Mouse (Mus musculus) heart, adult 2 months (tissue): Measurements from ENCODE around the gene Gm45021. TPM values are rescaled to one million over a fixed set of nuclear protein-coding genes. Genes with fewer than 3 reads are reported as not detected.

Source experiments
- DNase-seq, 2 experiments: peaks; one replicate each; pipeline ENCODE4 v3.0.0; 2021
- H3K27ac ChIP-seq: fragments of 200-600 bp; 2 replicates; pipeline ENCODE4 v1.8.1; 2022
- H3K27me3 ChIP-seq: fragments of 200-500 bp; 2 replicates; pipeline ENCODE4 v1.6.1; 2012; ENCODE audit warnings: mild to moderate bottlenecking, low read length, inconsistent platforms, mixed read lengths; ENCODE audit not compliant: control insufficient read depth, insufficient read depth
- H3K36me3 ChIP-seq: fragments of 200-500 bp; 2 replicates; pipeline ENCODE4 v1.6.1; 2012; ENCODE audit warnings: low read length, inconsistent platforms; ENCODE audit not compliant: control insufficient read depth, insufficient read depth
- H3K4me1 ChIP-seq: fragments of 200-500 bp; 2 replicates; pipeline ENCODE4 v1.6.1; 2011; ENCODE audit warnings: low read length; ENCODE audit not compliant: control insufficient read depth, insufficient read depth
- H3K4me3 ChIP-seq: fragments of 200-600 bp; 2 replicates; pipeline ENCODE4 v1.8.1; 2022
- H3K79me2 ChIP-seq: fragments of 200-500 bp; replicated peaks from 2 replicates; pipeline ENCODE4 v1.6.1; 2012; ENCODE audit warnings: mild to moderate bottlenecking, inconsistent platforms, low read length, moderate library complexity, mixed read lengths; ENCODE audit not compliant: control insufficient read depth, insufficient read depth
- H3K9ac ChIP-seq: fragments of 200-500 bp; 2 replicates; pipeline ENCODE4 v1.6.1; 2012; ENCODE audit warnings: low read depth, mild to moderate bottlenecking, control low read depth, inconsistent platforms, low read length, mixed read lengths
- CTCF ChIP-seq: fragments of 200-600 bp; IDR thresholded peaks from 2 replicates; pipeline ENCODE4 v1.8.1; 2022; ENCODE audit warnings: antibody characterized with exemption, mild to moderate bottlenecking, moderate library complexity
- EP300 ChIP-seq: fragments of 200-500 bp; IDR thresholded peaks from 2 replicates; pipeline ENCODE4 v1.6.1; 2011; ENCODE audit warnings: low read depth, low read length, control low read depth; ENCODE audit not compliant: insufficient read depth
- POLR2A ChIP-seq: fragments of 200-500 bp; IDR thresholded peaks from 2 replicates; pipeline ENCODE4 v1.6.1; 2011; ENCODE audit warnings: mild to moderate bottlenecking, low read depth, low read length, control low read depth; ENCODE audit not compliant: insufficient read depth
- WGBS: fragments of 180-500 bp; shearing (Covaris S2); methylation state at CpG from one replicate; pipeline ENCODE4 v1.1.7; 2018; 5-methylcytosine and 5-hydroxymethylcytosine counted together
- intact Hi-C: fragments of 180-260 bp; cut with DNase I; formaldehyde crosslinking; loops from one replicate; pipeline ENCODE4 v1.15.1; 2025
- polyA plus RNA-seq: library from polyadenylated mRNA; depleted of rRNA; stranded (reverse); fragments of >200 nt; gene quantifications from 2 replicates; pipeline ENCODE4 v1.2.3, GENCODE M21; 2012
- total RNA-seq, 2 experiments: library from RNA; stranded (reverse); gene quantifications; 2 replicates each; pipeline ENCODE4 v1.2.3; 2021

Gm45021 gene
- total and polyA plus RNA-seq, 3 experiments = not detected

DNA sequence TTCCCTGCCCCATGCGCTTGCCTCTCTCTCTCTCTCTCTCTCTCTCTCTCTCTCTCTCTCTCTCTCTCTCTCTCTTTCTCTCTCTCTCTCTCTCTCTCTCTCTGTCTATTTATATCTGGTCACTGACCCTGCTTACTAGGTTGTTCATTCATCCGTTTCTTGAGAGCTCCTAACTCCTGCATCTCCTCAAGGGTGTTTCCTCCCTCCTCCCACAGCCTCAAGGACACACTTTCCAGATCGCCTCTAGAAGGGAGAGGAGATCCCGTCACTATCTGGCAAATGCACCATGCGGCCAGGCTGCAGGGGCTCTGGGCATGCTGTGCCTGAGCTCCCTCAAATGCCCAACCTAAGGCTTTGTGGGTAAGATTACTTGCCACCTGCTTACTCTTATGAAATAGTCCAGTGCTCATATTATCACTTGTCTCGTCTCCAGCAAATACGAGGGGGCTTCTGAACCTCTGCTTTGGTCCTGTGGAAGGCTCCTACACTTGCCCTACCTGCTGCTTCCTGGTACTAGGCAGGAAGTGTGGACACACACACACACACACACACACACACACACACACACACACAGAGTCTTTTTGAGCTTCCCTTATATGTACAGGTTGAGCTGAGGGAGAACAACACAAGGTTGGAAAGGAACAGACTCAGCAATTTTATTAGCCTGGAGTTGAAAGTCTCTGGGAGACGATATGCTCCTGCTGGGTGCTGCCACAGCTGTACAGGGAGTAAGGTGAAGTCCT lies 20.2 kb upstream of the Gm45021 start:
- Histone ChIP-seq H3K4me3 (no peak overlapping the region; the same call in 1 of the 2 replicates), H3K27me3 (no peaks in the 10 kb centered on the region), H3K36me3 (no peaks in the 10 kb centered on the region), H3K27ac (peak overlapping the region; percentile 62), H3K4me1 (peaks cover 29% of the 10 kb centered on the region), H3K9ac (peak overlapping the region; percentile 54), H3K79me2 (no peaks in the 10 kb centered on the region)
- no peak for DNase-seq
- 35% methylated on average over 7 of the region's 8 CpGs for WGBS
- intact Hi-C loops = no loop called here
- no peak for TF ChIP-seq CTCF
- TF ChIP-seq EP300 = no peak
- no peak for TF ChIP-seq POLR2A

DNA sequence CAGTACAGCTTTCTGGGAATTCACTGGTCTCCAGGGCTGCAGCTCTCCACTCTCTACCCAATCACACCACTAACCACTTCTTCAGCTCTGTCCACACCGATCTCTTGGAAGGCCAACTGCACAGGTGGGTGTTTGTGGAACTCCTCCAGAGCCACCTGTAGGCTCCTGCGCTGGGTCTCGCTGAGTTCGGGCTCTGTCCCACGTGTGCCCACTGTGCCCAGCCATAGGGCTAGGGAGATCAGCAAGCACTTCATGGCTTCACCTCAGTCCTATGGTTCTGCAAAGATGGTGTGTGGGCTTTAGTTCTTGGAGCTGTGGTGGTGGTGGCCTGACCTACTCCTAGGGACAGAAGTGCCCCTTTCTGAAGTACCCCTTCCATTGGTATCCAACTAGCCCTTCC lies 17.4 kb upstream of the Gm45021 start:
- intact Hi-C loops = no loop called here
- Histone ChIP-seq H3K27ac (peak overlapping the region; percentile 68), H3K36me3 (no peaks in the 10 kb centered on the region), H3K27me3 (no peaks in the 10 kb centered on the region), H3K4me3 (peak overlapping the region; percentile 26), H3K4me1 (peaks cover 20% of the 10 kb centered on the region), H3K9ac (peak overlapping the region; percentile 73), H3K79me2 (no peaks in the 10 kb centered on the region)
- no peak for DNase-seq
- TF ChIP-seq EP300 = no peak
- no peak for TF ChIP-seq POLR2A
- TF ChIP-seq CTCF = no peak
- WGBS = 84% methylated on average over 5 of the region's 5 CpGs

DNA sequence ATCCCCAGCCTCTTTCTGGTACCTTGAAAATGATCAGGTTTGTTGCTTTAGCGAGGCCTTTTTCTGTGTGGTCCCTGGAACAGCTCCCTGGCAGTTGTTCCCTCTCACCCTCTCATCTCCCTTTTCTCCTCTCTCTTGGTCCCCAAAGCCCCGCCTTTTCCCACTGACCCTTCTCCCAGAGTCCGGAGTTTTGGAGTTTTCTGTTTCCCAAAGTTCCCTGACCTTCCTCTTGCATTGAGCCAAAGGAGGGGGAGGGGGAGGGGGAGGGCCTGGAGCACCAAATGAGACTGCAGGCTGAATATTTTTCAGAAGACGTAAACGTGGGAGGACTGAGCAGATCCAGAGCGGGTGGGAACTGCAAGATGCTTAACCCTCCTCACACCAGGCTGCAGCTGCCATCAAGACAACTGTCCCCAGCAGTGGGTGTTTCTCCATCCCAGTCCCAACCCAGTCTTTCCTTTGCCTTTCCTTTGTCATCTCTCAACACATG lies 16.8 kb upstream of the Gm45021 start, which contains the start of gene Rarres2:
Gene Rarres2 (minus strand): TSS at position 218 of the 490 bp plus-strand sequence.
- Histone ChIP-seq H3K79me2 (no peaks in the 10 kb centered on the region), H3K4me1 (peaks cover 20% of the 10 kb centered on the region), H3K9ac (peak within 1 kb of the TSS; percentile 73), H3K27ac (peak within 1 kb of the TSS; percentile 73), H3K4me3 (peak within 1 kb of the TSS; percentile 26), H3K36me3 (no peaks in the 10 kb centered on the region), H3K27me3 (no peaks in the 10 kb centered on the region)
- intact Hi-C loops = no loop called here
- 24% methylated on average over 6 of the region's 6 CpGs for WGBS
- TF ChIP-seq CTCF (no peak), EP300 (peak; percentile 75), POLR2A (peak; percentile 59; the same call in 1 of the 2 replicates)
- DNase-seq = peak; percentile 69 to 80

DNA sequence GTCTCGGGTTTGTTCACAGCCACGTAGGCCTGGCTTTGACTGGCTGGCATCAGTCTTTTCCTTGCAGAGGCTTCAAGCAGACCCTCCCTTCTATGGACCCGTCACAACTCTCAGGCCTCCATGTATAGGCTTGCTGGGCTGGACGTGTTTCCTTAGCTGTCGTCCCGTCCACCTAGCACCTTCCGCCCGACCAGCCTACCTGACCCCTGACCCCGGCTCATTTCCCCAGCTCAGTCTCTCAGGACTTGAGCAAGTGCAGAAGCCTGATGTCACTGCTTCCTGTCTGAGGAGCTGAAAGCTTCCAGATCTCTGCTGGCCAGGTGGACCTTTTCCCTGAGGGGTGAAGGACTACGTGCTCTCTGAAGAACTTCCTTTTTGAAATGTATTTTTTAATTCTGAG lies 16.1 kb upstream of the Gm45021 start:
- 31% methylated on average over 10 of the region's 10 CpGs for WGBS
- no peak for TF ChIP-seq CTCF
- TF ChIP-seq EP300 = no peak; the same call in 1 of the 2 replicates
- TF ChIP-seq POLR2A = no peak
- Histone ChIP-seq H3K4me1 (peaks cover 15% of the 10 kb centered on the region), H3K79me2 (no peaks in the 10 kb centered on the region), H3K27me3 (no peaks in the 10 kb centered on the region), H3K4me3 (no peak overlapping the region), H3K27ac (peak overlapping the region; percentile 73), H3K36me3 (no peaks in the 10 kb centered on the region), H3K9ac (no peak overlapping the region)
- intact Hi-C loops = no loop called here
- peak; percentile 60 to 68 for DNase-seq

DNA sequence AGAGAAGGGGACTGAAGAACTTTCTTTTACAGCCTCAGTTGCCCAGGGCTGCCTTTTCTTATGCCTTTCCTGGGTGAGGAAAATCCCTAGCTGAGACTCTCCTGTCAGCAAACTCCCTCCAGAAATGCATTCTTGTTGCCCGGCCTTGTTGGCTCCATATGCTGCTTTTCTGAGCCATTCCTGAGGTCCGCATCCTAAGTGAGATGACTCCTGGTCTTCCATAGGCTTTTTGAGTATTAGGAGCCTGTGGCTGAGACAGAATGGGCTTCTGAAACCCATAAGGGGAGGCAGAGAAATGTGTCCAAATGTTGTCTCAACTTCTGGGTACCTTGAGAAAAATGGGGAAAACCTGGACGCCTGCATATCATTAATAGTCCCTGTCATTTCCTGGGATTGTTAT lies 15.4 kb upstream of the Gm45021 start:
- peak overlapping the region; percentile 73 for H3K27ac ChIP-seq
- intact Hi-C loops = no loop called here
- no peak overlapping the region for H3K9ac ChIP-seq
- H3K79me2 ChIP-seq = no peaks in the 10 kb centered on the region
- peaks cover 13% of the 10 kb centered on the region for H3K4me1 ChIP-seq
- no peak for DNase-seq
- no peaks in the 10 kb centered on the region for H3K27me3 ChIP-seq
- TF ChIP-seq POLR2A = no peak
- TF ChIP-seq EP300 = no peak
- TF ChIP-seq CTCF = no peak
- H3K36me3 ChIP-seq = no peaks in the 10 kb centered on the region
- WGBS = 55% methylated on average over 3 of the region's 3 CpGs
- no peak overlapping the region for H3K4me3 ChIP-seq

DNA sequence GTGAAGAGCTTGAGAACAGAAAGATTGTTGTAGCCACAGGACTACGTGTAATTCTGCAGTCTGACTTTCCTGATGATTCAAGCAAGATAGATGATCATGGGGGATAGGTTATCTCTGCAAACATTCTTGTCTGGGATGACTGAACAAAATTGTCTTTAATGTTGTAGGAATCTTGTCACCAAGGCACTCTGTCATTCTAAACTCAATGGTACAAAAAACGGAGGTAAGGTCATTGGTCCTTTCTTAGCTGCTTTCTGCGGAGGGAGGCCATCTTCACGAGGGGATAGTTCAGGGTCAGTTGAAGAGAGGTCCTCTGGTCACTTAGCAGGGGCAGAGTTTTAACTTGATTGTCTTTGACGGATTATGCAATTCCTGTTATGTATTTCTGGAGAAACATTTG lies 10.7 kb upstream of the Gm45021 start:
- no peak for TF ChIP-seq POLR2A
- TF ChIP-seq CTCF = no peak
- no peak for TF ChIP-seq EP300
- intact Hi-C loops = no loop called here

More for the DNA sequence above, 10.7 kb upstream of the Gm45021 start:
- Histone ChIP-seq H3K4me3 (no peak overlapping the region), H3K27me3 (no peaks in the 10 kb centered on the region), H3K79me2 (no peaks in the 10 kb centered on the region), H3K4me1 (peaks cover 5% of the 10 kb centered on the region), H3K9ac (no peak overlapping the region), H3K36me3 (no peaks in the 10 kb centered on the region), H3K27ac (peak overlapping the region; percentile 80)
- 56% methylated on average over 5 of the region's 5 CpGs for WGBS
- no peak for DNase-seq
